Mouse (Mus musculus) limb, embryonic 14.5 days (tissue): ENCODE results near the gene Fer. TPM values are rescaled to one million over a fixed set of nuclear protein-coding genes. Genes with fewer than 3 reads are reported as not detected.

ENCODE experiments used
- ATAC-seq: fragments of 200-750 bp; cut with Nextera tagmentation; 2 replicates; pipeline ENCODE4 v1.8.0; 2017; ENCODE audit warnings: low read depth, moderate number of reproducible peaks, moderate TSS enrichment; ENCODE audit not compliant: low FRiP score
- DNase-seq: peaks from one replicate; pipeline ENCODE4 v3.0.0-alpha.2; 2015; ENCODE audit warnings: low spot score
- H3K27ac ChIP-seq: fragments of 300-500 bp; sonication (generic); replicated peaks from 2 replicates; pipeline ENCODE4 v1.5.1; 2014; ENCODE audit warnings: low read depth, mild to moderate bottlenecking, low read length, moderate library complexity, mixed read lengths
- H3K27me3 ChIP-seq: fragments of 300-500 bp; sonication (generic); 2 replicates; pipeline ENCODE4 v1.6.1; 2014; ENCODE audit warnings: low read length, mixed read lengths; ENCODE audit not compliant: control insufficient read depth, insufficient read depth
- H3K36me3 ChIP-seq: fragments of 300-500 bp; sonication (generic); 2 replicates; pipeline ENCODE4 v1.6.1; 2014; ENCODE audit warnings: mild to moderate bottlenecking, low read length, moderate library complexity, mixed read lengths; ENCODE audit not compliant: control insufficient read depth, insufficient read depth
- H3K4me1 ChIP-seq: fragments of 300-500 bp; sonication (generic); 2 replicates; pipeline ENCODE4 v1.6.1; 2014; ENCODE audit warnings: antibody characterized with exemption, low read length, mixed read lengths; ENCODE audit not compliant: control insufficient read depth, insufficient read depth
- H3K4me2 ChIP-seq: fragments of 300-500 bp; sonication (generic); replicated peaks from 2 replicates; pipeline ENCODE4 v1.6.1; 2014; ENCODE audit warnings: low read depth, mild to moderate bottlenecking, low read length, moderate library complexity; ENCODE audit not compliant: severe bottlenecking
- H3K4me3 ChIP-seq: fragments of 300-500 bp; sonication (generic); replicated peaks from 2 replicates; pipeline ENCODE4 v1.5.1; 2014; ENCODE audit warnings: low read length
- H3K9ac ChIP-seq: fragments of 300-500 bp; sonication (generic); 2 replicates; pipeline ENCODE4 v1.6.1; 2014; ENCODE audit warnings: mild to moderate bottlenecking, low read depth, low read length, moderate library complexity; ENCODE audit not compliant: severe bottlenecking
- H3K9me3 ChIP-seq: fragments of 300-500 bp; sonication (generic); 2 replicates; pipeline ENCODE4 v1.6.1; 2016; ENCODE audit warnings: low read length; ENCODE audit not compliant: control insufficient read depth
- POLR2A ChIP-seq: fragments of 200-500 bp; IDR thresholded peaks from 2 replicates; pipeline ENCODE4 v1.8.0; 2012; ENCODE audit warnings: inconsistent platforms, mild to moderate bottlenecking, moderate library complexity, borderline replicate concordance; ENCODE audit not compliant: insufficient read depth, insufficient read length; ENCODE audit errors: extremely low read depth
- WGBS: fragments of 180-500 bp; shearing (Covaris S2); extraction: QIAGEN DNeasy Blood & Tissue Kit; methylation state at CpG from one replicate; pipeline ENCODE4 v1.1.7; 2014; 5-methylcytosine and 5-hydroxymethylcytosine counted together
- polyA plus RNA-seq, 2 experiments: library from polyadenylated mRNA; depleted of rRNA in 1 of 2; stranded (reverse) in 1 of 2; unstranded in 1 of 2; fragments of >200 nt; fragmentation: Nextera tagmentation in 1 of 2; extraction: Ambion mirVana in 1 of 2; gene quantifications; 2 replicates each; pipeline versions ENCODE4 v1.2.1 to v1.2.3; 2012 to 2014

Gene Fer
- polyA plus RNA-seq, 2 experiments: 11.1 to 34.7 TPM

- DNase-seq: no peak
- no peak overlapping the region for H3K27ac ChIP-seq
- H3K9me3 ChIP-seq: no peaks in the 10 kb centered on the region
- no peak overlapping the region for H3K4me3 ChIP-seq
- no peaks in the 10 kb centered on the region for H3K4me1 ChIP-seq
- H3K4me2 ChIP-seq: no peak overlapping the region
- no peak for TF ChIP-seq POLR2A
- no peaks in the 10 kb centered on the region for H3K36me3 ChIP-seq
- no peak for ATAC-seq
- H3K27me3 ChIP-seq: no peaks in the 10 kb centered on the region
- 88% methylated on average over 11 of the region's 11 CpGs for WGBS
- no peak overlapping the region for H3K9ac ChIP-seq
These were observed 224.2 kb downstream of the Fer start for GRCm38 (mm10) chr17:64086875-64087608.

- no peak for TF ChIP-seq POLR2A
- no peak overlapping the region for H3K4me3 ChIP-seq
- 82% methylated on average over 3 of the region's 3 CpGs for WGBS
- no peak overlapping the region for H3K27ac ChIP-seq
- DNase-seq: no peak
- no peak for ATAC-seq
- H3K9ac ChIP-seq: no peak overlapping the region
- no peaks in the 10 kb centered on the region for H3K9me3 ChIP-seq
- H3K4me2 ChIP-seq: no peak overlapping the region
- no peaks in the 10 kb centered on the region for H3K27me3 ChIP-seq
- no peaks in the 10 kb centered on the region for H3K4me1 ChIP-seq
- no peaks in the 10 kb centered on the region for H3K36me3 ChIP-seq
These were observed 225.0 kb downstream of the Fer start for GRCm38 (mm10) chr17:64087871-64088270.

GRCm38 (mm10) chr17:64093716-64094115, 230.9 kb downstream of the Fer start:
- H3K4me1 ChIP-seq: 0 out of 2 replicates have a peak, but pooled peaks cover 2% of the 10 kb centered on the region
- no peak overlapping the region for H3K27ac ChIP-seq
- H3K36me3 ChIP-seq: no peaks in the 10 kb centered on the region
- DNase-seq (no peak), ATAC-seq (no peak)
- no peaks in the 10 kb centered on the region for H3K27me3 ChIP-seq
- no peak for TF ChIP-seq POLR2A
- H3K4me2 ChIP-seq: no peak overlapping the region
- H3K9ac ChIP-seq: no peak overlapping the region
- 91% methylated on average over 2 of the region's 2 CpGs for WGBS
- no peak overlapping the region for H3K4me3 ChIP-seq
- no peaks in the 10 kb centered on the region for H3K9me3 ChIP-seq

- H3K4me1 ChIP-seq: 0 out of 2 replicates have a peak, but pooled peaks cover 2% of the 10 kb centered on the region
- no peak overlapping the region for H3K4me2 ChIP-seq
- no peak for TF ChIP-seq POLR2A
- no peak overlapping the region for H3K4me3 ChIP-seq
- H3K9me3 ChIP-seq: no peaks in the 10 kb centered on the region
- DNase-seq (no peak), ATAC-seq (no peak)
- H3K27ac ChIP-seq: no peak overlapping the region
- WGBS: 80% methylated on average over 3 of the region's 3 CpGs
- H3K9ac ChIP-seq: no peak overlapping the region
- no peaks in the 10 kb centered on the region for H3K36me3 ChIP-seq
- no peaks in the 10 kb centered on the region for H3K27me3 ChIP-seq
These were observed 233.9 kb downstream of the Fer start for GRCm38 (mm10) chr17:64096811-64097210.

- no peak overlapping the region for H3K27ac ChIP-seq
- H3K27me3 ChIP-seq: no peaks in the 10 kb centered on the region
- 50% methylated on average over 5 of the region's 5 CpGs for WGBS
- DNase-seq (no peak), ATAC-seq (peak; percentile 50; the same call in 1 of the 2 replicates)
- no peak for TF ChIP-seq POLR2A
- no peak overlapping the region for H3K4me2 ChIP-seq
- H3K4me1 ChIP-seq: 0 out of 2 replicates have a peak, but pooled peaks cover 2% of the 10 kb centered on the region
- H3K4me3 ChIP-seq: no peak overlapping the region
- H3K36me3 ChIP-seq: no peaks in the 10 kb centered on the region
- no peaks in the 10 kb centered on the region for H3K9me3 ChIP-seq
- H3K9ac ChIP-seq: no peak overlapping the region
These were observed 235.0 kb downstream of the Fer start for GRCm38 (mm10) chr17:64097788-64098359.
